Comparison of ENCODE assay signal across 8 mouse cellular contexts in the genomic region with DNA sequence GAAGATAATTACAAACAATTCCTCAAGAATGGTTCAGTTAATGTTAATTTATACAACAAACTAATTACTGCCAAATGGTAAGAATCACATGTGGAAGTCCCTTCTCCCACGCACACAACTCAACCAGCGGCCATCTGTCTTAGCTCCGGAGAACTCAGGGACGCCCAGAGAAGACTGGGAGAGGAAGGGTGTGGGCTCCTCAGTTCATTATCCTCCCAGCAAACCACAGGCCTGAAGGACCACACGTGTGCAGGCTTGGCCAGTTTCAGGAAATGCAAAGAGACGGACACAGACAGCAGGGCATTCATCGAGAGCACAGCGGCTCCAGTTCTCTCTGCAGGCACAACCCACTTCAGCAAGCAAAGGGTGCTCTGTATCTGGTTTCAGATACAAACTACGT.
DNase-seq lines count a peak whose midpoint lies in the region; ATAC-seq and TF ChIP-seq lines count a peak whose summit lies in the region.

No protein-coding gene starts in this region.

- H3K27ac ChIP-seq in hindbrain, embryonic 11.5 days (ENCODE audit: low read depth, low read length), result no peak overlapping the region
- H3K27ac ChIP-seq in hindbrain, embryonic 16.5 days (ENCODE audit: low read depth, low read length), result no peak overlapping the region
- H3K27ac ChIP-seq in embryonic facial prominence, embryonic 15.5 days (replicated peaks), result no peak overlapping the region

- no peak overlapping the region for H3K4me3 ChIP-seq in hindbrain, embryonic 11.5 days (ENCODE audit: low read depth, low read length)
- no peak overlapping the region for H3K4me3 ChIP-seq in hindbrain, embryonic 16.5 days (ENCODE audit: low read length)
- no peak overlapping the region for H3K4me3 ChIP-seq in embryonic facial prominence, embryonic 15.5 days (replicated peaks)

- no peak for TF ChIP-seq POLR2A in brain, embryonic 14.5 days (IDR thresholded peaks at IDR 0.05; ENCODE audit: borderline replicate concordance, extremely low read depth, insufficient read depth, insufficient read length, poor library complexity, severe bottlenecking)

- no peak overlapping the region for H3K4me2 ChIP-seq in hindbrain, embryonic 11.5 days (replicated peaks; ENCODE audit: low read depth, low read length)
- H3K4me2 ChIP-seq in hindbrain, embryonic 16.5 days (ENCODE audit: low read length), result no peak overlapping the region
- H3K4me2 ChIP-seq in embryonic facial prominence, embryonic 15.5 days (replicated peaks), result no peak overlapping the region

- DNase-seq in hindbrain, embryonic 11.5 days (ENCODE audit: low spot score), result peak; percentile 30
- DNase-seq in brain, embryonic 14.5 days (ENCODE audit: low read depth), result peak; percentile 62
- peak; percentile 37 to 39 for DNase-seq in left cerebral cortex, postnatal 14 days (ENCODE audit: low spot score in 2 of 2)
- DNase-seq in spleen, adult 12 weeks (ENCODE audit: low spot score), result no peak
- no peak for DNase-seq in adrenal gland, adult 8-10 months
- DNase-seq in urinary bladder, postnatal 10 days (ENCODE audit: low spot score), result no peak

- H3K27me3 ChIP-seq in hindbrain, embryonic 11.5 days (ENCODE audit: control insufficient read depth, insufficient read depth, low read length), result no peaks in the 10 kb centered on the region
- H3K27me3 ChIP-seq in hindbrain, embryonic 16.5 days (replicated peaks; ENCODE audit: control insufficient read depth, insufficient read depth, low read length), result no peaks in the 10 kb centered on the region
- no peaks in the 10 kb centered on the region for H3K27me3 ChIP-seq in embryonic facial prominence, embryonic 15.5 days

- ATAC-seq in hindbrain, embryonic 11.5 days (ENCODE audit: low FRiP score), result no peak; the same call in 1 of the 2 replicates
- ATAC-seq in hindbrain, embryonic 16.5 days, result no peak; the same call in 1 of the 2 replicates
- ATAC-seq in embryonic facial prominence, embryonic 15.5 days (ENCODE audit: insufficient number of reproducible peaks, low FRiP score, low TSS enrichment, low read depth), result peak; percentile 47; the same call in 1 of the 2 replicates

- no peaks in the 10 kb centered on the region for H3K36me3 ChIP-seq in hindbrain, embryonic 11.5 days (ENCODE audit: control insufficient read depth, insufficient read depth, low read length)
- no peaks in the 10 kb centered on the region for H3K36me3 ChIP-seq in hindbrain, embryonic 16.5 days (ENCODE audit: control insufficient read depth, insufficient read depth, low read length)
- H3K36me3 ChIP-seq in embryonic facial prominence, embryonic 15.5 days, result no peaks in the 10 kb centered on the region

- no peak overlapping the region for H3K9ac ChIP-seq in hindbrain, embryonic 11.5 days (ENCODE audit: low read depth, low read length)
- no peak overlapping the region for H3K9ac ChIP-seq in hindbrain, embryonic 16.5 days (ENCODE audit: low read depth, low read length)
- no peak overlapping the region for H3K9ac ChIP-seq in embryonic facial prominence, embryonic 15.5 days

- no peaks in the 10 kb centered on the region for H3K9me3 ChIP-seq in hindbrain, embryonic 11.5 days (ENCODE audit: control insufficient read depth, low read length)
- H3K9me3 ChIP-seq in hindbrain, embryonic 16.5 days (ENCODE audit: control insufficient read depth, low read length), result peaks cover 3% of the 10 kb centered on the region; the same call in 1 of the 2 replicates
- no peaks in the 10 kb centered on the region for H3K9me3 ChIP-seq in embryonic facial prominence, embryonic 15.5 days (replicated peaks)

- intact Hi-C loops in left cerebral cortex, postnatal 14 days (cut with DNase I), result no loop called here

- 49% methylated on average over 9 of the region's 9 CpGs for WGBS in hindbrain, embryonic 11.5 days
- 46% methylated on average over 9 of the region's 9 CpGs for WGBS in hindbrain, embryonic 16.5 days
- WGBS in embryonic facial prominence, embryonic 15.5 days, result 25% methylated on average over 9 of the region's 9 CpGs

- no peaks in the 10 kb centered on the region for H3K4me1 ChIP-seq in hindbrain, embryonic 11.5 days (replicated peaks; ENCODE audit: control insufficient read depth, insufficient read depth, low read length)
- no peaks in the 10 kb centered on the region for H3K4me1 ChIP-seq in hindbrain, embryonic 16.5 days (ENCODE audit: control insufficient read depth, insufficient read depth, low read depth, low read length)
- H3K4me1 ChIP-seq in embryonic facial prominence, embryonic 15.5 days, result 0 out of 2 replicates have a peak, but pooled peaks cover 3% of the 10 kb centered on the region

- no peak for TF ChIP-seq CTCF in brain, embryonic 14.5 days (IDR thresholded peaks at IDR 0.05; ENCODE audit: borderline replicate concordance, extremely low read depth, insufficient read depth, insufficient read length)

Comparison
In these comparisons a context has a peak if more than half of its experiments do, and no peak if none do; other contexts are left out.
1. DNase-seq: peak in hindbrain, embryonic 11.5 days (single experiment), brain, embryonic 14.5 days (single experiment) and left cerebral cortex, postnatal 14 days (2 of 2); none in spleen, adult 12 weeks (single experiment), adrenal gland, adult 8-10 months (single experiment) and urinary bladder, postnatal 10 days (single experiment).